ENCODE assay signal across 15 mouse cellular contexts in genomic region chr6:28743586-28743985, GRCm38 (mm10).
A peak's percentile ranks its signal among the peaks of the same experiment; 100 is the strongest.
DNase-seq lines count a peak whose midpoint lies in the region; ATAC-seq lines count a peak whose summit lies in the region.
"Had no signal": no experiment of that assay in that cellular context is flagged by ENCODE, and none has a peak within 500 bp of the region (broad histone marks: within the 10 kb centered on the region; RNA-seq: fewer than 3 reads in every experiment).

No protein-coding gene starts in this region.

- H3K4me2 ChIP-seq in heart, embryonic 11.5 days, result no peak overlapping the region
- H3K4me2 ChIP-seq in kidney, embryonic 15.5 days, result no peak overlapping the region
- H3K4me2 ChIP-seq in neural tube, embryonic 14.5 days (ENCODE audit: low read depth, low read length), result no peak overlapping the region
- H3K4me2 ChIP-seq: embryonic facial prominence, embryonic 15.5 days; liver, embryonic 15.5 days had no signal

- no peak for ATAC-seq in heart, embryonic 11.5 days (replicated peaks; ENCODE audit: insufficient number of reproducible peaks, low FRiP score, low TSS enrichment)
- ATAC-seq in kidney, embryonic 15.5 days (replicated peaks; ENCODE audit: low FRiP score), result 0 out of 2 replicates have a peak, but pooled peaks have one; percentile 50
- ATAC-seq in neural tube, embryonic 14.5 days (ENCODE audit: low read depth), result 0 out of 2 replicates have a peak, but pooled peaks have one; percentile 39
- ATAC-seq: forebrain, embryonic 14.5 days; inflammation-experienced regulatory T-cells, adult 6 months had no signal

- no peak for DNase-seq in heart, adult 18-20 months
- no peak for DNase-seq in kidney, adult 11 months
- peak; percentile 48 for DNase-seq in retina, postnatal 1 day
- no peak for DNase-seq in retina, embryonic 14.5 days (ENCODE audit: low spot score)
- DNase-seq in layer of hippocampus, adult 8-10 months (ENCODE audit: low spot score in 2 of 2), result no peak
- DNase-seq: cerebellum, postnatal 25 days; gastrocnemius, postnatal 25 days; right cerebral cortex, adult 18-20 months had no signal

- H3K36me3 ChIP-seq in heart, embryonic 11.5 days (ENCODE audit: control insufficient read depth, insufficient read depth, low read length), result peaks cover 4% of the 10 kb centered on the region
- peaks cover 22% of the 10 kb centered on the region for H3K36me3 ChIP-seq in kidney, embryonic 15.5 days
- H3K36me3 ChIP-seq in neural tube, embryonic 14.5 days (ENCODE audit: control insufficient read depth, insufficient read depth, low read length), result no peaks in the 10 kb centered on the region

- H3K27ac ChIP-seq in heart, embryonic 11.5 days (ENCODE audit: low read depth, low read length), result peak overlapping the region; percentile 35; the same call in 1 of the 2 replicates
- peak overlapping the region; percentile 65 for H3K27ac ChIP-seq in kidney, embryonic 15.5 days
- H3K27ac ChIP-seq in neural tube, embryonic 14.5 days (ENCODE audit: low read depth, low read length), result peak overlapping the region; percentile 24; the same call in 1 of the 2 replicates
- H3K27ac ChIP-seq: embryonic facial prominence, embryonic 15.5 days; liver, embryonic 15.5 days had no signal

- H3K4me1 ChIP-seq in heart, embryonic 11.5 days (ENCODE audit: control insufficient read depth, insufficient read depth, low read length), result peaks cover 20% of the 10 kb centered on the region
- H3K4me1 ChIP-seq in kidney, embryonic 15.5 days, result peaks cover 28% of the 10 kb centered on the region
- H3K4me1 ChIP-seq in neural tube, embryonic 14.5 days (ENCODE audit: control insufficient read depth, insufficient read depth, low read length), result peaks cover 3% of the 10 kb centered on the region
- H3K4me1 ChIP-seq: liver, embryonic 15.5 days had no signal

- H3K9ac ChIP-seq in heart, embryonic 11.5 days (ENCODE audit: low read depth, low read length), result no peak overlapping the region
- no peak overlapping the region for H3K9ac ChIP-seq in kidney, embryonic 15.5 days
- no peak overlapping the region for H3K9ac ChIP-seq in neural tube, embryonic 14.5 days (replicated peaks; ENCODE audit: low read depth, low read length)
- H3K9ac ChIP-seq: embryonic facial prominence, embryonic 15.5 days; liver, embryonic 15.5 days had no signal

- no peaks in the 10 kb centered on the region for H3K27me3 ChIP-seq in heart, embryonic 11.5 days (ENCODE audit: control insufficient read depth, insufficient read depth, low read length)
- no peaks in the 10 kb centered on the region for H3K27me3 ChIP-seq in kidney, embryonic 15.5 days
- no peaks in the 10 kb centered on the region for H3K27me3 ChIP-seq in neural tube, embryonic 14.5 days (ENCODE audit: control insufficient read depth, insufficient read depth, low read length)
- H3K27me3 ChIP-seq: embryonic facial prominence, embryonic 15.5 days; liver, embryonic 15.5 days had no signal

- H3K9me3 ChIP-seq in heart, embryonic 11.5 days (replicated peaks; ENCODE audit: control insufficient read depth, low read length), result no peaks in the 10 kb centered on the region
- no peaks in the 10 kb centered on the region for H3K9me3 ChIP-seq in kidney, embryonic 15.5 days (replicated peaks)
- H3K9me3 ChIP-seq in neural tube, embryonic 14.5 days (ENCODE audit: control insufficient read depth, low read length), result no peaks in the 10 kb centered on the region
- H3K9me3 ChIP-seq: embryonic facial prominence, embryonic 15.5 days; liver, embryonic 15.5 days had no signal

- H3K4me3 ChIP-seq in heart, embryonic 11.5 days (ENCODE audit: low read depth, low read length), result no peak overlapping the region
- H3K4me3 ChIP-seq in kidney, embryonic 15.5 days (replicated peaks), result no peak overlapping the region
- H3K4me3 ChIP-seq in neural tube, embryonic 14.5 days (ENCODE audit: low read depth, low read length), result no peak overlapping the region
- H3K4me3 ChIP-seq: embryonic facial prominence, embryonic 15.5 days; liver, embryonic 15.5 days had no signal

- 39% methylated on average over 1 of the region's 1 CpGs for WGBS in heart, embryonic 11.5 days (ENCODE audit: insufficient replicate concordance)
- WGBS in kidney, embryonic 15.5 days, result 15% methylated on average over 1 of the region's 1 CpGs
- WGBS in neural tube, embryonic 14.5 days, result 14% methylated on average over 1 of the region's 1 CpGs
